ENCODE assay signal across 16 mouse cellular contexts in genomic region chr8:61200254-61200887, GRCm38 (mm10).
"Had no signal": no experiment of that assay in that cellular context is flagged by ENCODE, and none has a peak within 500 bp of the region (broad histone marks: within the 10 kb centered on the region; RNA-seq: fewer than 3 reads in every experiment).

No protein-coding gene starts in this region.

- H3K4me3 ChIP-seq: left cerebral cortex, adult 2 months; liver, embryonic 15.5 days; midbrain, embryonic 12.5 days; midbrain, embryonic 15.5 days had no signal

- H3K27ac ChIP-seq: left cerebral cortex, adult 2 months; liver, embryonic 15.5 days; macrophage; midbrain, embryonic 12.5 days; midbrain, embryonic 15.5 days; stomach, postnatal 0 days had no signal

- H3K9me3 ChIP-seq: liver, embryonic 15.5 days; midbrain, embryonic 12.5 days; midbrain, embryonic 15.5 days had no signal

- H3K36me3 ChIP-seq: liver, embryonic 15.5 days; midbrain, embryonic 12.5 days; midbrain, embryonic 15.5 days had no signal

- DNase-seq: kidney, adult 2 months; kidney, postnatal 10 days; kidney, postnatal 36 days; layer of hippocampus, postnatal 36 days; lung, embryonic 14.5 days; thymus, adult 2 months; thymus, postnatal 14 days; thymus, postnatal 4 days had no signal

- H3K27me3 ChIP-seq: liver, embryonic 15.5 days; midbrain, embryonic 12.5 days; midbrain, embryonic 15.5 days had no signal

- H3K4me1 ChIP-seq: liver, embryonic 15.5 days; midbrain, embryonic 12.5 days; midbrain, embryonic 15.5 days had no signal

- H3K4me2 ChIP-seq: liver, embryonic 15.5 days; lung, embryonic 14.5 days; midbrain, embryonic 12.5 days; midbrain, embryonic 15.5 days had no signal

- ATAC-seq: intestine, postnatal 0 days; lung, postnatal 0 days; midbrain, embryonic 15.5 days had no signal

- H3K9ac ChIP-seq: liver, embryonic 15.5 days; lung, embryonic 14.5 days; midbrain, embryonic 12.5 days; midbrain, embryonic 15.5 days had no signal
